Mouse (Mus musculus) midbrain, embryonic 14.5 days (tissue): ENCODE results near the gene Miox. TPM values are rescaled to one million over a fixed set of nuclear protein-coding genes. Genes with fewer than 3 reads are reported as not detected.
A peak's percentile ranks its signal among the peaks of the same experiment; 100 is the strongest.

Experiments used
- ATAC-seq: fragments of 200-750 bp; cut with Nextera tagmentation; 2 replicates; pipeline ENCODE4 v1.8.0; 2017; ENCODE audit warnings: moderate number of reproducible peaks, moderate library complexity; ENCODE audit not compliant: low FRiP score, low TSS enrichment
- DNase-seq: peaks from one replicate; pipeline ENCODE4 v3.0.0-alpha.2; 2015
- H3K27ac ChIP-seq: fragments of 300-500 bp; sonication (generic); replicated peaks from 2 replicates; pipeline ENCODE4 v1.5.1; 2014; ENCODE audit warnings: mild to moderate bottlenecking, low read depth, low read length, moderate library complexity
- H3K27me3 ChIP-seq: fragments of 300-500 bp; sonication (generic); 2 replicates; pipeline ENCODE4 v1.6.1; 2014; ENCODE audit warnings: low read length, control low read depth, mixed read lengths; ENCODE audit not compliant: control insufficient read depth, insufficient read depth
- H3K36me3 ChIP-seq: fragments of 300-500 bp; sonication (generic); 2 replicates; pipeline ENCODE4 v1.6.1; 2014; ENCODE audit warnings: low read length, control low read depth; ENCODE audit not compliant: control insufficient read depth, insufficient read depth
- H3K4me1 ChIP-seq: fragments of 300-500 bp; sonication (generic); 2 replicates; pipeline ENCODE4 v1.6.1; 2014; ENCODE audit warnings: mild to moderate bottlenecking, antibody characterized with exemption, low read length, control low read depth; ENCODE audit not compliant: control insufficient read depth, insufficient read depth
- H3K4me2 ChIP-seq: fragments of 300-500 bp; sonication (generic); 2 replicates; pipeline ENCODE4 v1.6.1; 2014; ENCODE audit warnings: mild to moderate bottlenecking, low read length, moderate library complexity
- H3K4me3 ChIP-seq: fragments of 300-500 bp; sonication (generic); replicated peaks from 2 replicates; pipeline ENCODE4 v1.5.1; 2014; ENCODE audit warnings: low read depth, low read length
- H3K9ac ChIP-seq: fragments of 300-500 bp; sonication (generic); replicated peaks from 2 replicates; pipeline ENCODE4 v1.6.1; 2014; ENCODE audit warnings: mild to moderate bottlenecking, low read length, moderate library complexity
- H3K9me3 ChIP-seq: fragments of 300-500 bp; sonication (generic); 2 replicates; pipeline ENCODE4 v1.6.1; 2016; ENCODE audit warnings: low read length, control low read depth, mixed read lengths; ENCODE audit not compliant: control insufficient read depth
- WGBS: fragments of 180-500 bp; shearing (Covaris S2); extraction: QIAGEN DNeasy Blood & Tissue Kit; methylation state at CpG from one replicate; pipeline ENCODE4 v1.1.7; 2014; 5-methylcytosine and 5-hydroxymethylcytosine counted together
- polyA plus RNA-seq: library from polyadenylated mRNA; unstranded; fragments of >200 nt; fragmentation: Nextera tagmentation; extraction: Ambion mirVana; gene quantifications from 2 replicates; pipeline ENCODE4 v1.2.1, GENCODE M21; 2014

The Miox gene
- polyA plus RNA-seq, 1 experiment from 2014 or later: not detected

DNA sequence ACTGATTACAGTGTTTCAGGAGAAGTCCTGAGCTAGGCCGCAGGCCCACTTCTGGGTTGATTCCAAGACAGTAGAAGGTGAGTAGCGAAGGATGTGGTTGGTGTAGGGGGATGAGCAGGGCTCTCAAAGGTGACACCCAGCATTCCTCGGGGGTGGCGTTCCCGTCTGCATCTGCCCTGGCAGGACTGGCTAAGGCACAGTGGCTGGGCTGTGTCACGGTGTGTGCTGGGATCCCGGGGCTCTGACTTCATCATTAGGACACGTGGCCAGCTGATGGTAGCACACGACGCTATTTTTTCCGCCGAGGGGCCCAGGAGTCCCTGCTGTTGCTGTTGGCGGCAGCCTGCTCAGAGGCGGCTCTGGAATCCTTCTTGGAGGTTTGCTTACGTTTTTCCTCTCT lies 17.1 kb downstream of the Miox start:
- Histone ChIP-seq H3K4me1 (peaks cover 8% of the 10 kb centered on the region), H3K9me3 (no peaks in the 10 kb centered on the region), H3K27me3 (no peaks in the 10 kb centered on the region), H3K9ac (no peak overlapping the region), H3K4me2 (no peak overlapping the region), H3K36me3 (peaks cover 35% of the 10 kb centered on the region), H3K27ac (no peak overlapping the region), H3K4me3 (no peak overlapping the region)
- ATAC-seq (no peak), DNase-seq (no peak)
- WGBS: 93% methylated on average over 15 of the region's 15 CpGs

DNA sequence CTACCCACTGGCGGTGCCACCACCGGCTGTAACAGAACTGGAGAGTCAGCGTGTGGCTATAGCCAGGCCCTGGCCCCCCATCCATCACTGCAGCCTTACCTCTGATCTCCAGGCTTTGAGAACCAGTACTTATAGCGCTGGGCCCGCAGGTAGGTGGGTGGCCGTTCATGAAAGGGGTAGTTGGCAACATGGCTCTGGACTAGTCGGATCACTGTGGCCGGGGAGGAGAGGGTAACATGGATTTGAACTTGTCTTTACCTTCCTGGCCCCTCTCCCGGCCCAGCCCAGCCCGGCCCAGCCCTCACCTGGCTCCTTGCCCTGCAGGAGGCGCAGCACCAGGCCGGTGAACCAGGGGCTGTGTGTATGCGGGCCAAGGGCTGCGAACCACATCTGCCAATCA lies 17.9 kb downstream of the Miox start:
- no peak for DNase-seq
- no peak for ATAC-seq
- Histone ChIP-seq H3K4me3 (no peak overlapping the region), H3K36me3 (peaks cover 35% of the 10 kb centered on the region), H3K9ac (no peak overlapping the region), H3K27me3 (no peaks in the 10 kb centered on the region), H3K4me1 (peaks cover 15% of the 10 kb centered on the region), H3K27ac (no peak overlapping the region), H3K9me3 (no peaks in the 10 kb centered on the region), H3K4me2 (no peak overlapping the region)
- 97% methylated on average over 14 of the region's 14 CpGs for WGBS

DNA sequence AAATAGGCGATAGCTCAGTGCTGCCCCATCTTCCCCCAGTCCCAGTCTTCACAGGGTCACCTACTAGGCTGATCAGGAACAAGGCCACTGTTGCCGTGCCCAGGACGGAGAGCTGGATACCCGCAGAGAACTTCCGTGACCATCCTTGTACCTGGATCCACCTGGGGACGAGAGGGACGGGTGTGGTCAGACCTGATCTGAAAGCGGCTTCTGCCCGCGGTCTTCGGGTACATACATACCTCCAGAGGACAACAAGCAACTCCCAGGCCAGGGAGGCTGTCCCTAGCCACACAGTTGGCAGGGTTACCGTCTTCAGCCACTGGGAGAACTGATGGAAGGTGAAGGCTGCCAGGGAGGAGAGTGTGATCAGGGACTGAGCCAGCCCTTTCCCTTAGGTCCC lies 18.6 kb downstream of the Miox start:
- Histone ChIP-seq H3K4me1 (peaks cover 18% of the 10 kb centered on the region), H3K9ac (no peak overlapping the region), H3K4me3 (no peak overlapping the region), H3K36me3 (peaks cover 35% of the 10 kb centered on the region), H3K27me3 (no peaks in the 10 kb centered on the region), H3K27ac (no peak overlapping the region), H3K4me2 (no peak overlapping the region), H3K9me3 (no peaks in the 10 kb centered on the region)
- 95% methylated on average over 12 of the region's 12 CpGs for WGBS
- DNase-seq: no peak
- ATAC-seq: no peak

DNA sequence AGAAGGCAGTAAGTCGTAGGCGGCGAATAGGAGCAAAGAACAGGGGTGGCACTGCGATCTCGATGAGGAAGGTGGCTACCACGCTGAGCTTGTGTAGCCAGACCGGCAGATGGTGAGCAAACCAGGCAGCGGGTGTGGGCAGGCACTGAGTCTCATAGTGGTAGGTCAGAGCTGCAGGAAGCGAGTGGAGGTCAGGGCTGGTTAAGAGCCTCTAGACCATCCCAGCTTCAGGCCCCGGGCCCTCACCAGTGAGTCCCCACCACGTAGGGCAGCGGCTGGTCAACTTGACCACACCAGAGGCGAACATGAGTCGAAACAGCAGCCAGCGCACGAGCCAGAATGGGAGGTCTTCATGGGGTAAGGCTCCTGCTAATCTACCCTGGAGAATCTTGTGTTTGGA lies 19.6 kb downstream of the Miox start:
- Histone ChIP-seq H3K9ac (no peak overlapping the region; the same call in 1 of the 2 replicates), H3K27ac (no peak overlapping the region), H3K9me3 (no peaks in the 10 kb centered on the region), H3K27me3 (no peaks in the 10 kb centered on the region), H3K4me3 (no peak overlapping the region), H3K4me2 (no peak overlapping the region), H3K36me3 (peaks cover 35% of the 10 kb centered on the region), H3K4me1 (peaks cover 18% of the 10 kb centered on the region)
- 96% methylated on average over 16 of the region's 16 CpGs for WGBS
- no peak for DNase-seq
- no peak for ATAC-seq

DNA sequence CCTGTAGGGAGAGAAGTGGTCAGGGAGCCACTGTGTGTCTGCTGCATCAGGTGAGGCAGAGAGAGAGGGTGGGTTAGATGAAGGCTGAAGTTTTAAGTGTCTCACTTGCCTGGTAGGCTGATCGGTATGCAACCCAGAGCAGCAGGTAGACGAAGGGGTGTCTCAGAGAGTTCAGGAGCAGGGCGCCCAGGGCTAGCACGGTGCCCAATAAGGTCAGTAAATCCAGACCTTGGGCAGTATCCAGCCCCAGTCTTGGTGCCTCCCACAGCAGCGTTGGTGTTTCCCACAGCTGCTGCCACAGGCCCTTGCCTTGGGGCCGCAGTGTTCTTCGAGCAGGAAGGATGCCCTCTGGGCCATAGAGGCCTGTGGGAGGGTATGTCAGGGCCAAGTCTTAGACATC lies 20.3 kb downstream of the Miox start:
- H3K27me3 ChIP-seq: no peaks in the 10 kb centered on the region
- H3K4me1 ChIP-seq: peaks cover 18% of the 10 kb centered on the region
- H3K9me3 ChIP-seq: no peaks in the 10 kb centered on the region
- 86% methylated on average over 7 of the region's 7 CpGs for WGBS
- H3K4me2 ChIP-seq: peak overlapping the region; percentile 84
- peak overlapping the region; percentile 71 for H3K9ac ChIP-seq
- peaks cover 35% of the 10 kb centered on the region for H3K36me3 ChIP-seq
- H3K27ac ChIP-seq: no peak overlapping the region
- ATAC-seq (no peak), DNase-seq (no peak)
- peak overlapping the region; percentile 78 for H3K4me3 ChIP-seq

DNA sequence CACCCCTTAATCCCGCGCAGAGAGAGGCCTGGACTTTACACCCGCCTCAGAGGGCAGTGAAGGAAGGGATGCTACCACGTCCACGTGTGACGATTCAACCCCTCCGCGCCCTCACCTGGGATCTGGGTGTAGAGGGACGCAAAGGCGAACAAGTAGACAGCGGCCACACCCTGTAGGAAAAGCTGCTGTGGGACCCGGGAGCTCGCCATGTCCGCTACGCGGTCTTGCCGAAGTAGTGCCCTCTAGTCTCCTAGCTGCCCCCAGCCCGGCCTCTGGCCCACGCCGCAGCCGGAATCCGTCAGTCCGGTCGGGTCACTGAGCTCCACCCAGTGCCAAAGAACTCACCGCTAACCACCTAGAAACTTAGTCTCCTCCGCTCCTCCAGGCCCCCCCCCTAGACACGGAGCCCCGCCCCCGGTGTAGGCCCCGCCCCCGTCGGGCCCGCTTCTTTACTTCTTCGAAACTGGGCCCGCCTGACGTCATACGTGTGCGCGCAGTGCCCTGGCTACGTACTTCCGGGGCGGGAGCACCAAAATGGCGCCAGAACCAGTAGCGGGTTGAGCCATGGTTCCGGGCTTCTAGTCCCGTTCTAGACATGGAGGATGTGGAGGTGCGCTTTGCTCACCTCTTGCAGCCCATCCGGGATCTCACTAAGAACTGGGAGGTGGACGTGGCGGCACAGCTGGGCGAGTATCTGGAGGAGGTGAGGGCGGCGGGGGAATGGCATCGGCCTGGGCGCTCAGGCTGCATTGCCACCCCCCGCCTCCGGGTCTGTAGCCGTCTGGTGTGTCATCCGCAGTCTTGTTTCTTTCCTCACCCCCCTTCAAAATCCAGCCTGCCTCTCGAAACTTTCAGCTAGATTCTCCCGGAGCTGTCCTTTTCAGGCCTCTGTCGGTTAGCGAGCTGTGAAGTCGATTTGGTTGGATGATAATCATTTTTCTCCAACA lies 21.3 kb downstream of the Miox start, which contains the start of the genes Lmf2 and Ncaph2:
Gene Lmf2, minus strand, starts transcription at position 419 of the 947 bp plus-strand sequence.
Gene Ncaph2, plus strand, starts transcription at position 479 of the 947 bp plus-strand sequence.
- Histone ChIP-seq H3K27me3 (no peaks in the 10 kb centered on the region), H3K4me2 (peak within 1 kb of the TSS; percentile 84), H3K4me1 (peaks cover 18% of the 10 kb centered on the region), H3K36me3 (peaks cover 37% of the 10 kb centered on the region), H3K9me3 (no peaks in the 10 kb centered on the region), H3K27ac (peak within 1 kb of the TSS; percentile 80), H3K9ac (peak within 1 kb of the TSS; percentile 71), H3K4me3 (peak within 1 kb of the TSS; percentile 78)
- DNase-seq (peak; percentile 99), ATAC-seq (peak; percentile 94)
- under 1% methylated on average over 64 of the region's 64 CpGs for WGBS

DNA sequence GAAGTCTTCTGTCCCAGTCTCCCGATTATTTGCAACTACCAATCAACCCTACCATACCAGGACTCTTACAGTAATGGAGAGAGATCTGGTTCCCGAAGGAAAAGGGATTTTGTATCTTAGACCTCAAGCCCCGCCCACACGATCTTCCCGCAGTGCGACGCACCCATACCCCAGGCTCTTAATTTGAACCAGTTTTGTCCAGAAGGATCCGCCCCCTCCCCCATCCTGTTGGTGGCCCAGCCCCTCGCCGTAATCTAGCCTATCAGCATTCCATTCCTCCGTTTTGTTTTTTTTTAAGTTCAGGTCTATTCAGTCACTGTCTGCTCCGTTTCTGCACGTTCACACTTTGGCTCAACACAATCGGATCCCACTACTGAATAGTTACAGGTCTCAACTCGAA lies 22.2 kb downstream of the Miox start:
- Histone ChIP-seq H3K4me2 (peak overlapping the region; percentile 84), H3K4me1 (peaks cover 18% of the 10 kb centered on the region), H3K36me3 (peaks cover 37% of the 10 kb centered on the region), H3K27me3 (no peaks in the 10 kb centered on the region), H3K4me3 (peak overlapping the region; percentile 78), H3K9ac (peak overlapping the region; percentile 71; the same call in 1 of the 2 replicates), H3K9me3 (no peaks in the 10 kb centered on the region), H3K27ac (peak overlapping the region; percentile 80; the same call in 1 of the 2 replicates)
- DNase-seq (peak; percentile 81), ATAC-seq (peak; percentile 31; the same call in 1 of the 2 replicates)
- WGBS: 1% methylated on average over 15 of the region's 15 CpGs

DNA sequence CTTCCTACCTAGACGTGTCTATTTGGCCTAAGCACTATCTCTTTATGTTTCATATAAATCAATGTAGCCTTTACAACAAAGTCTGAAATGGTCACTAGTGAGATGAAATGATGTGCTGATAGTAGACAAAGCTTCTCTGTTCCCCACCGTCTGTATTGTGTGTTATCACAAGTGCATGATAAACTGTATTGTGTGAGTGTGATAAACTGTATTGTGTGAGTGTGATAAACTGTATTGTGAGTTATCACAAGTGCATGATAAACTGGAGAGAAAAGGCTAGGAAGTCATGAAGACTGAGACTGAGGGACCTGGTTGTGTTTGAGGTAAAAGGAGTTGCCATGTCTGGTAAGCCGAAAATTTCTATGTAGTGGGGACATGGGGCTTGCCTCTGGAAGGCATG lies 24.6 kb downstream of the Miox start:
- no peaks in the 10 kb centered on the region for H3K9me3 ChIP-seq
- H3K4me1 ChIP-seq: peaks cover 18% of the 10 kb centered on the region
- H3K4me3 ChIP-seq: no peak overlapping the region
- no peaks in the 10 kb centered on the region for H3K27me3 ChIP-seq
- no peak for DNase-seq
- H3K9ac ChIP-seq: no peak overlapping the region
- peaks cover 38% of the 10 kb centered on the region for H3K36me3 ChIP-seq
- no peak overlapping the region for H3K4me2 ChIP-seq
- no peak for ATAC-seq
- 92% methylated on average over 3 of the region's 3 CpGs for WGBS
- no peak overlapping the region for H3K27ac ChIP-seq

DNA sequence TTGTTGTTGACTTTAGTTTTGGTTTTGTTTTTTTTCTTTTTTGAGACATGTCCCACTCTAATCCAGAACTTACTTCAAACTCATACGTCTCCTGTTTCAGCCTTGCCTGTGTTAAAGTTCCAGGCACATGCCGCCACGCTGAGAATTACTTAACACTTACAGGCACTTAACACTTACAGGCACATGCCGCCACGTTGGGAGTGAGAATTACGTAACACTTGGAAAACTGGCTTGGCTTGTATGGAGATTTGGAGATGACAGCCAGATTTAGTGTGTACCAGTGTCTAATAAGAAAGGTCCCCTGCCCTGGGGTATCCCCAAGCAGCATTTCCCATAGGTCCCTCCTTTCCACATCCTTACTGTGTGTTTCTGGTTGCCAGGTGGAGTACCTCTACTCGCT lies 28.9 kb downstream of the Miox start:
- Histone ChIP-seq H3K9ac (no peak overlapping the region), H3K27me3 (no peaks in the 10 kb centered on the region), H3K4me3 (no peak overlapping the region), H3K36me3 (peaks cover 81% of the 10 kb centered on the region), H3K9me3 (no peaks in the 10 kb centered on the region), H3K4me2 (no peak overlapping the region), H3K4me1 (no peaks in the 10 kb centered on the region), H3K27ac (no peak overlapping the region)
- ATAC-seq: no peak
- no peak for DNase-seq
- 95% methylated on average over 7 of the region's 7 CpGs for WGBS
